Mouse (Mus musculus) forebrain, embryonic 10.5 days (tissue): ENCODE results near the gene Flywch1. TPM values are rescaled to one million over a fixed set of nuclear protein-coding genes. Genes with fewer than 3 reads are reported as not detected.

Experiments used
- DNase-seq: peaks from one replicate; pipeline ENCODE4 v3.0.0-alpha.2; 2017; ENCODE audit warnings: low spot score; ENCODE audit errors: extremely low spot score
- H3K27ac ChIP-seq: fragments of 300-500 bp; sonication (generic); 2 replicates; pipeline ENCODE4 v1.5.1; 2016; ENCODE audit warnings: mild to moderate bottlenecking
- H3K27me3 ChIP-seq: fragments of 300-500 bp; sonication (generic); 2 replicates; pipeline ENCODE4 v1.6.1; 2016; ENCODE audit warnings: mild to moderate bottlenecking; ENCODE audit not compliant: poor library complexity, severe bottlenecking
- H3K36me3 ChIP-seq: fragments of 300-500 bp; sonication (generic); replicated peaks from 2 replicates; pipeline ENCODE4 v1.6.1; 2016; ENCODE audit warnings: mild to moderate bottlenecking, moderate library complexity
- H3K4me1 ChIP-seq: fragments of 300-500 bp; sonication (generic); 2 replicates; pipeline ENCODE4 v1.6.1; 2016
- H3K4me3 ChIP-seq: fragments of 300-500 bp; sonication (generic); 2 replicates; pipeline ENCODE4 v1.5.1; 2016; ENCODE audit warnings: mild to moderate bottlenecking, moderate library complexity
- H3K9me3 ChIP-seq: fragments of 300-500 bp; sonication (generic); 2 replicates; pipeline ENCODE4 v1.6.1; 2016; ENCODE audit warnings: mild to moderate bottlenecking, moderate library complexity
- WGBS: fragments of 180-500 bp; shearing (Covaris S2); methylation state at CpG from one replicate; pipeline ENCODE4 v1.1.7; 2016; 5-methylcytosine and 5-hydroxymethylcytosine counted together
- polyA plus RNA-seq: library from polyadenylated mRNA; unstranded; fragments of >200 nt; fragmentation: Nextera tagmentation; extraction: Ambion mirVana; gene quantifications from 2 replicates; pipeline ENCODE4 v1.2.1, GENCODE M21; 2016

Flywch1 gene
- polyA plus RNA-seq, result 190 and 197 TPM in 2 replicates

DNA sequence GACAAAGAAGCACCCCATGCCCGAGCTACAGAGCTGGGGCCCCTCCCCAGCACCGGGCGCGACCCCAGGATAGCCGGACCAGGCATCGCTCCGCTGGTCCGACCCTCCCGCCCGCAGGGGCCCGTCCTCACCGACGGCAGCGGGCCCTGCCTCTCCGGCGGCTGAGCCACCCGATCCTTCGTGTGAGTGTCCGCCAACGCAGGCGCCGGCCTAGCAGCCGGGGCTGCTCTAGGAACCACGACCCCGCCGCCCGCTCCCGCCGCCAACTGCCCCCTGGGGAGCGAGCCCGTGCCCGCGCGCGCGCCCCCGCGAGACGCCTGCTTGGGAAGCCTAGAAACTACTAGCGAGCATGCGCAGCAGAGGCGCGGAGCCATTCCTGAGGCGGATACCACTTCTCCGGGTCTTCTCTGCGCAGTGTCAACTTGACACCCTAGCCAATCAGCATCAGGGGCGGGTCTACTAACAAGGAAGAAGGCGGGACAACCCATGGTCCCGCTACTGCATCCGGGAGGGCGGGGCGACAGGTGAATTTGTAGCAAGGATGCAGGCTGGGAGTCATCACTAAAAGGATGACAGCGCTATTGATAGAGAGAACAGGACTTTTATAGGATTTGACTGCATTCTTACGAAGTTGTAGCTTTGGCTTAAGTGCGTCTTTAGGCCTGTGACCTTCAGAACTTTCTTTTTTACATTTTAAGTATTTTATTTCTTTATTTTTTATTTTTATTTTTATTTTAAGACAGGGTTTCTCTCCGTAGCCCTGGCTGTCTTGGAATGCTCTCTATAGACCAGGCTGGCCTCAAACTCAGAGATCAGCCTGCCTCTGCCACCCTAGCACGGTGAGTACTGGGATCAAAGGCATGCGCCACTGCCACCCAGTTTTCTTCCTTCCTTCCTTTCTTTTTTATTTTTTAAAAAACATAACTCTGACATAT is at the start of gene Flywch1:
Flywch1 (minus strand) TSS at position 319 of the 935 bp plus-strand sequence.
- DNase-seq, result peak; percentile 99
- peaks cover 32% of the 10 kb centered on the region for H3K36me3 ChIP-seq
- peak within 1 kb of the TSS; percentile 96 for H3K27ac ChIP-seq
- 3% methylated on average over 58 of the region's 58 CpGs for WGBS
- peak within 1 kb of the TSS; percentile 83 for H3K4me3 ChIP-seq
- H3K27me3 ChIP-seq, result no peaks in the 10 kb centered on the region
- no peaks in the 10 kb centered on the region for H3K9me3 ChIP-seq
- peaks cover 27% of the 10 kb centered on the region for H3K4me1 ChIP-seq

GRCm38 (mm10) chr17:23820731-23821130 is 49.3 kb upstream of the Flywch1 start:
- Histone ChIP-seq H3K27ac (no peak overlapping the region), H3K4me3 (no peak overlapping the region), H3K27me3 (no peaks in the 10 kb centered on the region), H3K4me1 (0 out of 2 replicates have a peak, but pooled peaks cover 3% of the 10 kb centered on the region), H3K36me3 (peaks cover 100% of the 10 kb centered on the region), H3K9me3 (peaks cover 48% of the 10 kb centered on the region)
- WGBS, result 97% methylated on average over 5 of the region's 5 CpGs
- no peak for DNase-seq

DNA sequence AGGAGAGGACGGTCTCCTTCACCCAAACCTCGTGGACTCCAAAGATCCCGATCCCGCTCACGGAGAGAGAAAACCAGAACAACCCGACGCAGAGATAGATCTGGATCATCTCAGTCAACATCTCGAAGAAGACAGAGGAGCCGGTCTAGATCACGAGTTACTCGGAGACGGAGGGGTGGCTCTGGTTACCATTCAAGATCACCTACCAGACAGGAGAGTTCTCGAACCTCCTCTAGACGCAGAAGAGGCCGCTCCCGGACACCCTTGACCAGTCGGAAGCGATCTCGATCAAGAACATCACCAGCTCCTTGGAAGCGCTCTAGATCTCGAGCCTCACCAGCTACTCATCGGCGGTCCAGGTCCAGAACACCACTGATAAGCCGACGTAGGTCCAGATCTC is 47.8 kb upstream of the Flywch1 start:
- Histone ChIP-seq H3K9me3 (peaks cover 60% of the 10 kb centered on the region), H3K27me3 (no peaks in the 10 kb centered on the region), H3K4me1 (no peaks in the 10 kb centered on the region), H3K27ac (no peak overlapping the region), H3K36me3 (peaks cover 100% of the 10 kb centered on the region), H3K4me3 (no peak overlapping the region)
- 98% methylated on average over 25 of the region's 25 CpGs for WGBS
- DNase-seq, result no peak

GRCm38 (mm10) chr17:23818579-23818978 is 47.2 kb upstream of the Flywch1 start:
- DNase-seq, result no peak
- WGBS, result 95% methylated on average over 8 of the region's 8 CpGs
- Histone ChIP-seq H3K4me1 (no peaks in the 10 kb centered on the region), H3K27me3 (no peaks in the 10 kb centered on the region), H3K9me3 (peaks cover 60% of the 10 kb centered on the region), H3K4me3 (no peak overlapping the region), H3K36me3 (peaks cover 100% of the 10 kb centered on the region), H3K27ac (no peak overlapping the region)

DNA sequence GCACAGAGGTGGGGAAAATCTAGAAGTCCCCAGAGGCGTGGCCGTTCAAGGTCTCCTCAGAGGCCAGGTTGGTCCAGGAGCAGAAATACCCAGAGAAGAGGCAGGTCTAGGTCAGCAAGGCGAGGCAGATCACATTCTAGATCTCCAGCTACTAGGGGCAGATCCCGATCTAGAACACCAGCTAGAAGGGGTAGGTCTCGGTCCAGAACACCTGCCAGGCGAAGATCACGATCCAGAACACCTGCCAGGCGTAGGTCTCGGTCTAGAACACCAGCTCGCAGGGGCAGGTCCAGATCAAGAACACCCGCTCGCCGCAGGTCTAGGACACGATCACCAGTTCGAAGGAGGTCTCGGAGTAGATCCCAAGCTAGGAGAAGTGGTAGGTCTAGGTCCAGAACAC is 44.2 kb upstream of the Flywch1 start:
- no peak for DNase-seq
- H3K27ac ChIP-seq, result no peak overlapping the region
- H3K4me1 ChIP-seq, result no peaks in the 10 kb centered on the region
- no peaks in the 10 kb centered on the region for H3K27me3 ChIP-seq
- H3K4me3 ChIP-seq, result no peak overlapping the region; the same call in 1 of the 2 replicates
- WGBS, result 99% methylated on average over 16 of the region's 16 CpGs
- H3K9me3 ChIP-seq, result peaks cover 59% of the 10 kb centered on the region
- H3K36me3 ChIP-seq, result peaks cover 100% of the 10 kb centered on the region

GRCm38 (mm10) chr17:23807918-23808317 is 36.5 kb upstream of the Flywch1 start:
- Histone ChIP-seq H3K27ac (no peak overlapping the region), H3K4me1 (peaks cover 28% of the 10 kb centered on the region), H3K4me3 (no peak overlapping the region), H3K36me3 (peaks cover 65% of the 10 kb centered on the region), H3K9me3 (no peaks in the 10 kb centered on the region), H3K27me3 (no peaks in the 10 kb centered on the region)
- no peak for DNase-seq
- WGBS, result 92% methylated on average over 3 of the region's 3 CpGs

- no peak for DNase-seq
- H3K9me3 ChIP-seq, result no peaks in the 10 kb centered on the region
- no peak overlapping the region for H3K27ac ChIP-seq
- H3K27me3 ChIP-seq, result no peaks in the 10 kb centered on the region
- peaks cover 54% of the 10 kb centered on the region for H3K36me3 ChIP-seq
- H3K4me1 ChIP-seq, result peaks cover 34% of the 10 kb centered on the region
- 91% methylated on average over 25 of the region's 25 CpGs for WGBS
- H3K4me3 ChIP-seq, result peak overlapping the region; percentile 17
Observed at GRCm38 (mm10) chr17:23806867-23807266, 35.5 kb upstream of the Flywch1 start.

GRCm38 (mm10) chr17:23804426-23805085 is 33.2 kb upstream of the Flywch1 start:
- WGBS, result 15% methylated on average over 8 of the region's 8 CpGs
- H3K27ac ChIP-seq, result peak overlapping the region; percentile 98
- no peak for DNase-seq
- no peaks in the 10 kb centered on the region for H3K27me3 ChIP-seq
- H3K4me3 ChIP-seq, result peak overlapping the region; percentile 99
- peaks cover 38% of the 10 kb centered on the region for H3K4me1 ChIP-seq
- no peaks in the 10 kb centered on the region for H3K9me3 ChIP-seq
- peaks cover 31% of the 10 kb centered on the region for H3K36me3 ChIP-seq

- Histone ChIP-seq H3K36me3 (peaks cover 21% of the 10 kb centered on the region), H3K27me3 (no peaks in the 10 kb centered on the region), H3K9me3 (no peaks in the 10 kb centered on the region), H3K27ac (peak overlapping the region; percentile 98), H3K4me3 (peak overlapping the region; percentile 99), H3K4me1 (peaks cover 38% of the 10 kb centered on the region)
- WGBS, result under 1% methylated on average over 82 of the region's 83 CpGs
- DNase-seq, result peak; percentile 85
Observed at GRCm38 (mm10) chr17:23803366-23804041, 32.1 kb upstream of the Flywch1 start.

GRCm38 (mm10) chr17:23802746-23803365 is 31.5 kb upstream of the Flywch1 start:
- under 1% methylated on average over 60 of the region's 60 CpGs for WGBS
- Histone ChIP-seq H3K27me3 (no peaks in the 10 kb centered on the region), H3K9me3 (no peaks in the 10 kb centered on the region), H3K4me1 (peaks cover 38% of the 10 kb centered on the region), H3K27ac (peak overlapping the region; percentile 98), H3K36me3 (peaks cover 15% of the 10 kb centered on the region), H3K4me3 (peak overlapping the region; percentile 99)
- peak; percentile 98 for DNase-seq

- peaks cover 33% of the 10 kb centered on the region for H3K4me1 ChIP-seq
- no peak overlapping the region; the same call in 1 of the 2 replicates for H3K27ac ChIP-seq
- H3K27me3 ChIP-seq, result no peaks in the 10 kb centered on the region
- no peak for DNase-seq
- 94% methylated on average over 10 of the region's 10 CpGs for WGBS
- no peaks in the 10 kb centered on the region for H3K9me3 ChIP-seq
- H3K4me3 ChIP-seq, result no peak overlapping the region; the same call in 1 of the 2 replicates
- H3K36me3 ChIP-seq, result peaks cover 6% of the 10 kb centered on the region
Observed at GRCm38 (mm10) chr17:23801627-23802026, 30.2 kb upstream of the Flywch1 start.

DNA sequence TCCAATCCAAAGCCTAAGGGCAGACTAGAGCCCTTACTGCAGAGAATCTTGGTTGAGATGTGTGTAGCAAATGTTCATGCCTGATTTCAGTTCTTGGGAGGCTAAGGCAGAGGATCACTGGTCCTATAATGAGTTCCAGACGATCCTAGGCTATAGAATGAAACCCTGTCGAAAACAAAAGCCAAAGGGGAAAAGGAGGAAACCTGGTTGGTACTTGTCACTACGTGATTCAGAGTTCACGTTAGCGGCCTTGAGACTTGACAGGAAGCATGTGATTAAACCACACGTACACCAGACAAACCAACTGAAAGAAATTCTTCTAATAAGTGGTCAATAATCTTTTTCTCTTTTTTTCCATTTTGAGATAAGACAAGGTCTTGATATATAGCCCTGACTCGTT is 25.9 kb upstream of the Flywch1 start:
- Histone ChIP-seq H3K36me3 (0 out of 2 replicates have a peak, but pooled peaks cover 4% of the 10 kb centered on the region), H3K27ac (no peak overlapping the region), H3K4me3 (no peak overlapping the region), H3K4me1 (peaks cover 7% of the 10 kb centered on the region), H3K9me3 (no peaks in the 10 kb centered on the region), H3K27me3 (no peaks in the 10 kb centered on the region)
- DNase-seq, result no peak
- WGBS, result 70% methylated on average over 7 of the region's 7 CpGs
